Mouse (Mus musculus) kidney, postnatal 36 days (tissue): ENCODE results near the gene Skp2.
A peak's percentile ranks its signal among the peaks of the same experiment; 100 is the strongest.

Experiments
- DNase-seq, 2 experiments: peaks; one replicate each; pipeline ENCODE4 v3.0.0; 2021 to 2022; ENCODE audit warnings: mixed read lengths in 2 of 2

Gene Skp2

GRCm38 (mm10) chr15:9074139-9074538, 81.1 kb downstream of the Skp2 start:
- peak; percentile 36 to 53 for DNase-seq

DNA sequence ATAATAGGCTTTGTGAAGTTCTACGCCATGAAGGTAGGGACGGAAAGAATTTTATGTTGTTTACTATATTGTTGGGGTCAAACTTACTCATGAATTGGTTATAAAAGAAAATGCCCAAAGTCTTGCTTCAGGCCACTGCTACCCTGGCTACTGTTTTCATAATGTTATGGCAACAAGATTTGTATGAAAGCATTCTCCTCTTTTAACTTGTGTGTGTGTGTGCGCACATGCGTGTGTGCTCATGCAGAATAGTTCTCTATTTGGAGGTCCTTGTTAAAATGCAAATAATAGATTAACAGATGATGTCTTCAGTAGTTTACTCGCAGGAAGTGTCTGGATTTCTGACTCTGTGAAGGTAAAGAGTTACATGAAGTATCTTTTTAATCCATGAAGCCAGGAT, 81.5 kb downstream of the Skp2 start:
- no peak for DNase-seq

DNA sequence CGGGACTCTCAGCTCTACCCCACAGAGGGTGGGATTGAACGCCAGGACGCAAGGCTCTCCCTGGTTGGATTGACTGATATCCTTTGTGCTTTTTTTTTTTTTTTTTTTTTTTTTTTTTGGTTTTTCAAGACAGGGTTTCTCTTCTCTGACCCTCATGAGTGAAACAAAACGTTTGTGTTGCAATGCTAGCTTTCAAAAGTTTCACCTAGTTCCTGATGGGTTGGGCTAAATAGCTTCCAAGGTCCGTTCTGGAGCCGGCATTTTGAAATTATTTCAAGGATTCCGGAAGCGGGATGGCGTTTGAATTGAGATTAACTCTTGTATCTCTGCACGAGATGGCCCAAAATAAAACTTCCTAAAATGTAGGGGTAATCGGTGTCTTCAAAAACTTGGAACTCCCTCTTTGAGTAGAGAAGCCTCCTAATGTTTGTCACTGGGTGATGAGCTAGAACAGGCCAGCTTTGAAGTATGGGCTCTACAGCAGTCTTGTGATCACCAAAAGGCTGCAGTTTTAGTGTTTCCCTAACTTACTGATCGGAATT, 82.1 kb downstream of the Skp2 start:
- peak in 1 of 2 experiments; percentile 18 for DNase-seq

- peak; percentile 19 to 53 for DNase-seq
Observed at GRCm38 (mm10) chr15:9072630-9073029, 82.6 kb downstream of the Skp2 start.

DNA sequence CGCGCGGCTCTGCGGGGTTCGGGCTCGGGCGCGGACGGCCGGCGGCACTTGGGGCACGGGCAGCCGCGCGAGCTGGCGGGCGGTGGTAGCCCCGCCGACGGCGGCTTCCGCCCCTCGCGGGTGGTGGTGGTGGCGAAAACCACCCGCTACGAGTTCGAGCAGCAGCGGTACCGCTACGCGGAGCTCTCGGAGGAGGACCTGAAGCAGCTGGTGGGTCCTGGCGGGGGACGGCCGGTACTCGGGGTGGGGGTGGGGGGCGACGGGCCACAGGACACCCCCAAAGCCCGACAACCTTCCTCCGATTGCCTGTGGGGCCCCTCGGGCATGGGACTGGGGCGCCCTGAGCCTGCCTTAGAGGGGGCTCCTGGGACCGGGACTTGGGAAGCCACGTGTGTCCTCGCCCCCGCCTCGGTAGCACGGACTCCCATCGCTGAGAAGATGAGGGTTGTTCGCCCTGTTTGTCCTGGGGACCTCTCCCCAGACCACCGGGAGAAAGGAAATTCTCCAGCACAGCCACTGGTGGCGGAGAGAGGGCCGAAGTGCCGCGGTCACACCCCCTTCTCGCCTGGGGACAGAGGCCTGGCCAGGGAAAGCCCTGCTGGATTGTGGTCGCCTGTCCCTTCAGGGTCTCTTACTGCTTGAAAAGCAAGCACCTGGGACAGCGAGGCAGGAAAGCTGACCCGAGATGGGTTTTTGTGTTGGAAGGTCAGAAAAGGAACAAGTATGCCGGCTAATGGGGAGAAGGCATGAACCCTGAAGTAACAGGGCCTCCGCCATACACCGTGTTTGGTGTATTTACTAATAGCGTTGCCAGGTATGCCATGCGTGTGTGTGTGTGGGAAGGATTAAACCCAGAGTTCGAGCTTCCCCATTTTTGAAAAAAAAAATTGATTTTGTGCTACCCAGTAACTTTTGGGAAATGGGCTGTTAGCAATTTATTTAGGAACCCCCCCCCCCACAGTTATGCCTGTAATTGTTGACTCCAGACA, 83.4 kb downstream of the Skp2 start:
- DNase-seq = peak; percentile 29 to 72

- peak; percentile 99 to 100 for DNase-seq
Observed at GRCm38 (mm10) chr15:9070912-9071555, 84.2 kb downstream of the Skp2 start, which contains the start of gene Nadk2. Nadk2 (plus strand) TSS chr15:9071260.

- no peak for DNase-seq
Observed at GRCm38 (mm10) chr15:9070353-9070752, 84.9 kb downstream of the Skp2 start.

- DNase-seq = no peak
Observed at GRCm38 (mm10) chr15:9068881-9069280, 86.3 kb downstream of the Skp2 start.
